Mouse (Mus musculus): Measurements from ENCODE around the gene Cd44. TPM values are rescaled to one million over a fixed set of nuclear protein-coding genes. Genes with fewer than 3 reads are reported as not detected.

Gene Cd44
- 2.8 and 7.5 TPM in 2 replicates for polyA plus RNA-seq (2012; rRNA removed)

DNA sequence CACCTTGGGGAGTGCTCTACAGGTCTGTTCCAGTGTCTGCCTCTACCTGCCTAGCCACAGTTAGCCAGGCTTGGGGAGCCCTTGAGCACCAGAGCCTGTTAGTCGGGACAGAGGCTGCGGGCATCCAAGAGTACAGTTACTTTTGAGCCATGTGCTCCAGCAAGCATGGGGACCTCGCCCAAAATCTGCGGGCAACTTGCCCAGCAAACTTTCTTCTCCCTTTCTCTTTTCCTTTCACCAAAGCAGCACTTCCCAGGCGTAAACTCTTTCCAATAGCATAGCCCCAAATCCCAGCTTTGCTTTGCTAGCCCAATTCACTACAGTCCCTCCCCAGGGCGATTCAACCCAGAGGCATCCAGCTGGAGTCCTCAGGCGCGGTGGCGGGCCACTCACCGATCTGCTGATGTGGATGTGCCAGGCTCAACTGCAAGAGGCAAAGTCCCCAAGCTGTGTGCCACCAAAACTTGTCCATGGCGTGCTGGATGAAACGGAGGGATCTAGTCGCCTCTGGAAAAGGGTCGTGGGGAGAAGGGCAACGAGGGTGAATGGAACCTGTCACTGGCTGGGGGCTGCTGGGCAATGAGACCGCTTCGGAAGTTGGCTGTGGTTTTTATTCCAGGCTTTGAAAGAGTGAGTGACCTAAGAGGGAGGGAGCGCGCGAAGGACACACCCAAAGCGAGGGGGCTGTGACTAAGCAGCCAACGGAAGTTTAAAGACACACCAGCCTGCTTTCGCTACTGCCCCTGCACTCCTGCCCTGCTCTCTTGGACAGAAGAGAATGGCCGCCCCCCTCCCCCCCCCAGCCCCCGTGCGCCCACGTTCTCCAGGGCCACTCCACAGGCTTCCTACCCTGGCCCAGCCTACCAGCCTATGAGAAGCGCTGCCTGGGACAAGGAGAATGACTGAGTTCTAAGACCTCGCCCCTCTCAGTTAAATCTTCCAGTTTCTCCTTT lies at the start of gene Cd44:
Cd44 (minus strand) TSS at position 791 of the 953 bp plus-strand sequence.

Other genes with a start within 250 kb of the Cd44 start
- gene Slc1a2, start 243.0 kb downstream of the Cd44 start, polyA plus RNA-seq (2012; rRNA removed): 24.1 and 27.3 TPM in 2 replicates
- 45.3 and 46.2 TPM in 2 replicates for gene Pdhx, start 171.8 kb upstream of the Cd44 start, polyA plus RNA-seq (2012; rRNA removed)
- gene Apip, start 172.0 kb upstream of the Cd44 start, polyA plus RNA-seq (2012; rRNA removed): 41.0 and 46.9 TPM in 2 replicates

Measured in central nervous system, embryonic 14 days (tissue).